Mouse (Mus musculus): ENCODE results near the gene H2-M10.1.
"Not testable (repeated sequence)": the region's sequence is repeated elsewhere in the genome, so short reads cannot be mapped to it uniquely, and the experiment has no call there.

GRCm38 (mm10) chr17:36357512-36357911 lies 31.6 kb upstream of the H2-M10.1 start:
- TF ChIP-seq POLR2A (IDR thresholded peaks at IDR 0.05; ENCODE audit: borderline replicate concordance, insufficient read depth, low read length), result not testable (repeated sequence)
- TF ChIP-seq CTCF (IDR thresholded peaks at IDR 0.05; ENCODE audit: borderline replicate concordance, insufficient read depth, low read depth, low read length), result peak; percentile 60; the same call in 1 of the 2 replicates
